Mouse (Mus musculus) T-helper 2 cell (primary cell): ENCODE measurements around the gene Oit1.

Experiments used
- in situ Hi-C: fragments of 300-600 bp; cut with MboI, MseI; formaldehyde crosslinking; loops from one replicate; pipeline ENCODE4 v1.15.1; 2025; ENCODE audit warnings: high pct_unique_total_duplicates

Gene Oit1

GRCm38 (mm10) chr14:8302687-8303086 is 75.9 kb downstream of the Oit1 start:
- in situ Hi-C loops, result no loop called here

GRCm38 (mm10) chr14:8300281-8300680 is 78.3 kb downstream of the Oit1 start:
- in situ Hi-C loops, result no loop called here
